Mouse (Mus musculus) small intestine, adult 2 months (tissue): ENCODE results near the gene Pan2.

Experiments
- CTCF ChIP-seq: fragments of 200-500 bp; IDR thresholded peaks from 2 replicates; pipeline ENCODE4 v1.5.1; 2012; ENCODE audit warnings: low read depth, mild to moderate bottlenecking, control low read depth, inconsistent platforms, low read length, moderate library complexity, mixed read lengths; ENCODE audit not compliant: insufficient replicate concordance, insufficient read length; ENCODE audit errors: extremely low read depth
- POLR2A ChIP-seq: fragments of 200-500 bp; IDR thresholded peaks from 2 replicates; pipeline ENCODE4 v1.6.1; 2012; ENCODE audit warnings: low read depth, mild to moderate bottlenecking, control low read depth, inconsistent platforms, low read length, moderate library complexity

GRCm38 (mm10) chr10:128268371-128268770 lies 34.8 kb upstream of the Pan2 start, which contains the start of gene Apof:
- TF ChIP-seq POLR2A (no peak), CTCF (no peak)
